Mouse (Mus musculus): ENCODE data around the gene Rnf224.

- TF ChIP-seq ETS1 (IDR thresholded peaks at IDR 0.05; ENCODE audit: low read depth, low read length): no peak
- TF ChIP-seq BHLHE40 (IDR thresholded peaks at IDR 0.05; ENCODE audit: borderline replicate concordance, low read depth, low read length): no peak
- TF ChIP-seq EP300 (IDR thresholded peaks at IDR 0.05; ENCODE audit: low read depth in 1 of 2, low read length in 2 of 2): no peak
- TF ChIP-seq JUND (IDR thresholded peaks at IDR 0.05; ENCODE audit: low read depth, low read length): no peak
- no peak for TF ChIP-seq ZMIZ1 (IDR thresholded peaks at IDR 0.05; ENCODE audit: low read depth, low read length)
Measured at GRCm38 (mm10) chr2:25210686-25211085, 25.9 kb downstream of the Rnf224 start.
